Mouse (Mus musculus): ENCODE measurements around the gene Exosc7.

Exosc7 gene

GRCm38 (mm10) chr9:123112805-123113521 is at the start of gene Exosc7, which contains the start of gene Zdhhc3:
Gene Exosc7 (plus strand): TSS chr9:123113215.
Gene Zdhhc3 (minus strand): TSS chr9:123113205.
- DNase-seq (ENCODE audit: low spot score): peak; percentile 78

- DNase-seq (ENCODE audit: low spot score): no peak
These were observed 33.9 kb upstream of the Exosc7 start for GRCm38 (mm10) chr9:123079149-123079548.

- no peak for DNase-seq (ENCODE audit: low spot score)
These were observed 32.7 kb upstream of the Exosc7 start for GRCm38 (mm10) chr9:123080355-123080754.

- DNase-seq (ENCODE audit: low spot score): no peak
These were observed 32.2 kb upstream of the Exosc7 start for GRCm38 (mm10) chr9:123080796-123081195.

- DNase-seq (ENCODE audit: low spot score): no peak
These were observed 27.6 kb upstream of the Exosc7 start for GRCm38 (mm10) chr9:123085373-123085772.

GRCm38 (mm10) chr9:123087558-123087957 is 25.5 kb upstream of the Exosc7 start:
- no peak for DNase-seq (ENCODE audit: low spot score)

- DNase-seq (ENCODE audit: low spot score): no peak
These were observed 22.2 kb upstream of the Exosc7 start for GRCm38 (mm10) chr9:123090844-123091243.

- DNase-seq (ENCODE audit: low spot score): no peak
These were observed 13.2 kb upstream of the Exosc7 start for GRCm38 (mm10) chr9:123099631-123100455.

GRCm38 (mm10) chr9:123103425-123103824 is 9.6 kb upstream of the Exosc7 start:
- DNase-seq (ENCODE audit: low spot score): no peak

GRCm38 (mm10) chr9:123104362-123104761 is 8.7 kb upstream of the Exosc7 start:
- DNase-seq (ENCODE audit: low spot score): no peak

GRCm38 (mm10) chr9:123107186-123107585 is 5.8 kb upstream of the Exosc7 start:
- no peak for DNase-seq (ENCODE audit: low spot score)

GRCm38 (mm10) chr9:123109188-123109587 is 3.8 kb upstream of the Exosc7 start:
- DNase-seq (ENCODE audit: low spot score): no peak

GRCm38 (mm10) chr9:123111751-123112221 is 1.2 kb upstream of the Exosc7 start:
- no peak for DNase-seq (ENCODE audit: low spot score)

GRCm38 (mm10) chr9:123113931-123114330 is 916 bp downstream of the Exosc7 start:
- DNase-seq (ENCODE audit: low spot score): no peak

GRCm38 (mm10) chr9:123115566-123115965 is 2.6 kb downstream of the Exosc7 start:
- no peak for DNase-seq (ENCODE audit: low spot score)

GRCm38 (mm10) chr9:123123017-123123416 is 10.0 kb downstream of the Exosc7 start:
- DNase-seq (ENCODE audit: low spot score): no peak

GRCm38 (mm10) chr9:123123571-123124412 is 10.8 kb downstream of the Exosc7 start:
- no peak for DNase-seq (ENCODE audit: low spot score)

GRCm38 (mm10) chr9:123124413-123124981 is 11.5 kb downstream of the Exosc7 start:
- DNase-seq (ENCODE audit: low spot score): no peak

GRCm38 (mm10) chr9:123127663-123128062 is 14.6 kb downstream of the Exosc7 start:
- no peak for DNase-seq (ENCODE audit: low spot score)

GRCm38 (mm10) chr9:123132994-123133393 is 20.0 kb downstream of the Exosc7 start:
- no peak for DNase-seq (ENCODE audit: low spot score)

GRCm38 (mm10) chr9:123136953-123137682 is 24.1 kb downstream of the Exosc7 start:
- no peak for DNase-seq (ENCODE audit: low spot score)

Measured in ovary, postnatal 14 days (tissue).